Mouse (Mus musculus): ENCODE results near the gene Olfr429.

- TF ChIP-seq GATA1 (IDR thresholded peaks at IDR 0.05; ENCODE audit: borderline replicate concordance, low read length) (no peak), FLI1 (IDR thresholded peaks at IDR 0.05; ENCODE audit: low read length) (no peak)
These were observed 12.5 kb downstream of the Olfr429 start, which contains the start of gene Olfr427 for GRCm38 (mm10) chr1:174096591-174096990.

Data from megakaryocyte, embryonic 14.5 days (primary cell).